Mouse (Mus musculus) heart, postnatal 0 days (tissue): Measurements from ENCODE around the gene M6pr.

Source experiments
- CTCF ChIP-seq: IDR thresholded peaks from 2 replicates; pipeline ENCODE4 v1.5.1; 2016; ENCODE audit warnings: antibody characterized with exemption, control low read depth, low read depth
- EP300 ChIP-seq: IDR thresholded peaks from 2 replicates; pipeline ENCODE4 v1.6.1; 2016; ENCODE audit warnings: antibody characterized with exemption, low read depth

- TF ChIP-seq CTCF (no peak), EP300 (no peak)
Observed at GRCm38 (mm10) chr6:122297279-122298222, 11.0 kb upstream of the M6pr start.
